Mouse (Mus musculus): ENCODE measurements around the gene B4galnt2.

DNA sequence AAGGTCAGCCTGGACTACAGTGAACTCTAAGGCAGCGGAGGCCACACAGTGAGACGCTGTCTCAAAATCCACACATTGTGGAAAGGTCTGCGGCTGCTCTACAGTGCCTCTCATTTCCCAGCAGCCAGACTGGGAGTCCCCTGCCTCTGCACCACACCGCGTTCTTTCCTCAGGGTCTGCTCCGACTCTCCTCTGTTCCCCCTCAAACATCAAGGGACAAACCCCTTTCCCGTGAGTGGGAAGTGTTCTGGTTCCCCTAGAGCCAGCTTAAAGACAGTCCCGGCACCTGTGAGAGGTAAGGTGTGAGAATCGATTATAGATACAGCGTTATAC is 73.2 kb downstream of the B4galnt2 start:
- TF ChIP-seq CTCF (IDR thresholded peaks at IDR 0.05; ENCODE audit: borderline replicate concordance, extremely low read depth, insufficient read depth, insufficient read length) (no peak), POLR2A (IDR thresholded peaks at IDR 0.05; ENCODE audit: borderline replicate concordance, extremely low read depth, insufficient read depth, insufficient read length, poor library complexity, severe bottlenecking) (no peak)
